ENCODE assay signal across 22 mouse cellular contexts in the genomic region with DNA sequence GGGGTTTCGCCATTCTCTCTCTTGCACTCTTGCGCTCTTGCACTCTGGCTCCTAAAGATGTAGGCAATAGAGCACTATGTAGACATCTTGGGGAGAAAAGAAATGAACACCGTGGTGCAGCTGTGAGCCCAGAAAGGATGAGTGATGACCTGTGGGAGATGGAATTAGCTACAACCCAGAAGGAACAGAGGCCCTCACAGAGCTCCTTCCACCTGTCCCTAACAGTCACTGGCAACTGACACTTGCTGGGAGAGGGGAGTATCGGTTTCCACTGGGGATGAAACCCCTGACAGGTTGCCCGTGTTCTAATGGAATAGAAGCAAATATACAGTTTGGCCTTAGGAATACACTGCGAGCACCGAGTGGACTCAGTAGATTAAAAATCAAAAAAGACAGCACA.
"Had no signal": no experiment of that assay in that cellular context is flagged by ENCODE, and none has a peak within 500 bp of the region (broad histone marks: within the 10 kb centered on the region; RNA-seq: fewer than 3 reads in every experiment).

No protein-coding gene starts in this region.

- H3K27me3 ChIP-seq: liver, embryonic 15.5 days; lung, embryonic 15.5 days; megakaryocyte, embryonic 14.5 days; midbrain, embryonic 12.5 days; neural tube, embryonic 12.5 days had no signal

- DNase-seq: liver, postnatal 0 days; lung, adult 2 months; lung, postnatal 14 days; lung, postnatal 36 days; midbrain, embryonic 14.5 days; retina, postnatal 1 day; right cerebral cortex, adult 18-20 months; right cerebral cortex, postnatal 25 days; right cerebral cortex, postnatal 4 days; spleen, adult 18-20 months; thymus, adult 18-20 months; thymus, postnatal 14 days; thymus, postnatal 36 days had no signal

- H3K4me1 ChIP-seq: liver, embryonic 15.5 days; lung, embryonic 15.5 days; megakaryocyte, embryonic 14.5 days; midbrain, embryonic 10.5 days; midbrain, embryonic 12.5 days; neural tube, embryonic 12.5 days had no signal

- H3K4me2 ChIP-seq: liver, embryonic 15.5 days; lung, embryonic 15.5 days; midbrain, embryonic 12.5 days; neural tube, embryonic 12.5 days had no signal

- H3K9ac ChIP-seq: liver, embryonic 15.5 days; liver, postnatal 0 days; lung, embryonic 15.5 days; midbrain, embryonic 12.5 days; neural tube, embryonic 12.5 days had no signal

- H3K4me3 ChIP-seq: liver, embryonic 15.5 days; lung, embryonic 15.5 days; megakaryocyte, embryonic 14.5 days; midbrain, embryonic 10.5 days; midbrain, embryonic 12.5 days; neural tube, embryonic 12.5 days had no signal

- H3K36me3 ChIP-seq: liver, embryonic 15.5 days had no signal

- ATAC-seq: liver, postnatal 0 days; lung, postnatal 0 days; midbrain, embryonic 16.5 days had no signal

- H3K27ac ChIP-seq: liver, embryonic 15.5 days; lung, embryonic 15.5 days; macrophage; midbrain, embryonic 10.5 days; midbrain, embryonic 12.5 days; neural tube, embryonic 12.5 days had no signal

- H3K9me3 ChIP-seq: liver, embryonic 15.5 days; lung, embryonic 15.5 days; megakaryocyte, embryonic 14.5 days; midbrain, embryonic 10.5 days; midbrain, embryonic 12.5 days; neural tube, embryonic 12.5 days had no signal
